Mouse (Mus musculus): ENCODE measurements at regions not wholly inside any gene's neighbourhood (a gene's known extent, or its start where the extent isn't known, plus 50 kb on each side); places are given as distances from the start of the nearest gene placed in this dataset.
"Not testable (repeated sequence)": the region's sequence is repeated elsewhere in the genome, so short reads cannot be mapped to it uniquely, and the experiment has no call there.

GRCm38 (mm10) chr3:130827934-130828333 is 97.7 kb upstream of the Rpl34 start:
- no peak for DNase-seq (ENCODE audit: low spot score)

GRCm38 (mm10) chr3:130827021-130827420 is 96.8 kb upstream of the Rpl34 start:
- no peak for DNase-seq (ENCODE audit: low spot score)

DNA sequence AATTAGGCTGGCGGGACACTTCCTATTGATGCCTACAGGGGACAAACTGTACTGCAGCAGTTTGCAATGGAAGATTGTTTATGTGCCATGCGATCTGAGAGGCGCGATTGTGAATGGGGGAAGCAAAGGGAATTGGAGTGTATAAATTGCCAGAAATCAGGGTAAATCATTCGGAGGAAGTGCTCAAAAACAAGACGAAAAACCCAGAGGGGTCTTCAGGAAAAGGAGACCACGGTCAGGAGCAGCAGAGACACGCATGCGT is 89.6 kb upstream of the Rpl34 start:
- DNase-seq (ENCODE audit: low spot score), result no peak

GRCm38 (mm10) chr3:130819031-130819836 is 89.0 kb upstream of the Rpl34 start:
- peak; percentile 6 for DNase-seq (ENCODE audit: low spot score)

DNA sequence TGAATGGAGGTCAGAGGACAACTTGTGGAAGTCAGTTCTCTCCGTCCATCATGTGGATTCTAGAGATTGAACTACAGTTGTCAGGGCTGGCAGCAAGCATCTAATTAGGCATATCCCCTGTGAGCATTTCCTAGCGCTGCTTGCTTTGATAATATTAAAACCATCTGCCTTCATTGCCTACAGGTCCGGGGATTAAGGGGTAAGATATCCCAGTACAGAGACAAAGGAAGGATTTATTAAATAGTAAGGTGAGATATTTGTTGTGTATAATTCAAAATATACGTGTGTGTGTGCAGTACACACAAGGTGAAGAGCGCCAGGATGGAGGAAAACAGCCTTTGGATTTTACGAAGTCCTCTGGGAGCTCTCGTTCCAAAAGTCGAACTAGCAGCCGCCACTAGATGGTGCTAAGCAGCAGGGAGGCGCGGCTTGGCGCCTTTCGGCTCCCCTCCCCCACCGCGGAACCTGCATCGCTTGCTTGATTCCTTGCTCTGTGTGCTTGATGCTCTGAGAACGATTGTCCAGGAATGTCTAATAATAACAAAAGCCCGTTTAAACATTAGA is 88.4 kb upstream of the Rpl34 start:
- peak; percentile 84 for DNase-seq (ENCODE audit: low spot score)

DNA sequence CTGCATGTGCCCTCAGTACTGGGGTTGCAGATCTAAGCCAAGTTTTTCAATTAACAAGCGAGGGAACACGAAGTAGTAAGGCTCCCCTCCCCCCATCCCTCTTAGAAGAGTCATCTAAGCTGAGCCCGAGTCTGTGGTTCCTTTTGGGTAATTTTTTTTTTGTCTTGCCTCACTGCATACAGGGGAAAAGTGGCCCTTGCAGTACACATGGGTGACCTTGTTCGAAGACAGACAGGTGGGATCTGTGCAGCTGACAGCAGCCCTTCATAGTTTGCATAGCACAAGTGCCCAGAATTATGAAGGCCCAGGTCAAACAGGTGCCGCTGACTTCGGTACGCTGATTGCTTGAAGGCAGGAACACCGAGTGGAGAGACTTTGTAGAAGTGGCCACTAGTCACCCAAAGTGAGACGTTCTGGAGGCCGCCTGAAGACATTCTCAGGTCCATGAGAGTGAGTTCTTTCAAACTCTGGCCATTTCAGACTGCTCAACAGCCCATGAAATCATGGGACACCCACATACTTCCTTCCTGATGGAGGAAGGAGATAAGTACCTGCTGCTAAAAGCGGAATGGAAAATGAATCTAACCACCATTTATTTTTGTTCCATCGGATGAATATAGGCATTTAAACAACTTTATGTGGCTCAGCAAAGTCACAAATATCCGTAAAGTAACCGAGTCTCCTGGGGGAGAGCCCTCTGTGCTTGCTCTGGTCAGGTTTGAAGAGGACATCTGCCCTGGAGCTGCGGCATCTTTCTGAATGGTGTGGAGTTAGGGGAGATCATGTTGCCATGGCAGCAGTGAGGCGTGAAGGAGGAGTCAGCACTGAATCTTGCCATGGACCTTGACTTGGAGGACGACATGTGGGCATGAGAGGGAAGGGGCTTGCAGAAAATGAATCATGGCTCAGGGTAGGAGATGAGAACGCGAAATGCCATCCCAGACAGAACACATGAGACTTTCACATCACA is 79.8 kb upstream of the Rpl34 start:
- DNase-seq (ENCODE audit: low spot score), result peak; percentile 41

DNA sequence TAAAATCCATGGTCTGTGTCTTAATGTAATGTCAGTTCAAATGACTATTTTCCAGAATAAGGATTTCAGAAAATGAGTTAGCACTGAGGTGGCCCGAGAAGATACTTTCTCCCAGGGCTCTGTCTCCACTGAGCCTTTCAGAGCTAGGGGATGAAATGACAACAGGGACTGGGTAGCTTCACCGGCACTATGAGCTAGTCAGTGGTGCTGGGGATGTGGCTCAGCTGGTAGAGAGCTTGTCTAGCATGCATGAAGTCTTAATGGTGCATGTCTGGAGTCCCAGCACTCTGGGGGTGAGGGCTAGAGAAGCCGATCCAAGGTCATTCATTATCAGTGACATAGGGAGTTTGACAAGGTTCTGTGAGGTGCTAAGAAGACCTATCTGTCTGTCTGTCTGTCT is 75.1 kb upstream of the Rpl34 start:
- DNase-seq (ENCODE audit: low spot score), result no peak

- no peak for DNase-seq (ENCODE audit: low spot score)
Measured at GRCm38 (mm10) chr3:130804327-130804662, 74.1 kb upstream of the Rpl34 start.

DNA sequence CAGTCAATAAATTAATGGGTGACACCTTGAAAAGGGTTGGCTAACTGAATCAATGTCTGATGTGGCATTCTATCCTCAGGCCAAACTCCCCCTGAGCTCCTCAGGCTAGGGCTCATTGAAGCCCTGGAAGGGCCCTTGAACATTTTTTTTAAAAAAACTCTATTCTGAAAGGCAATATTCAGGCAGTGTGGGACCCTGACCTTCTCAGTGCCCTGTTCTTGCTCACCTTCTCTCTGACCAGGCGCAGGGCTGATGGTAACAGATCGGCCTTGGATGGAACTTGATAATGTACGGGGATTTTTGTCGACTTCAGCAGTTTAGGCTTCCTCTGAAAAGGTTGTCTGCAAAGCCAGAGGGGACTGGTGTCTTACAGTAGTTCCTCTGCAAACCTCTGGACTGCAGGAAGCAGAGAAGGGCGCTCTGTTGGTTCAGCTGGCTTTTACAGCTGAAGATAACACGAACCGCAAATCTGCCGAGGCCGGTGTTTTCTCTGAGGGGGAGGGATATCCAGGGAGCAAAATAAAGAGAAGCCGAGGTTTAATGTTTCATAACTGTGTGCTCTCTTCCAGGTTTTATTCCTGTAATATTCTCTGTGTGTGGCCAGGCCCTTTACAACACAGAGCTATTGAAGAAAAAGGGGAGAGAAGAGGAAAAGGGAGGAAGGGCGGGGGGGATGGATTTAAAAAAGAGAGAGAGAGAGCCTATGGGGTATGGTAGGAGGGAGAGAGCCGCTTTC is 73.6 kb upstream of the Rpl34 start:
- peak; percentile 53 for DNase-seq (ENCODE audit: low spot score)

DNA sequence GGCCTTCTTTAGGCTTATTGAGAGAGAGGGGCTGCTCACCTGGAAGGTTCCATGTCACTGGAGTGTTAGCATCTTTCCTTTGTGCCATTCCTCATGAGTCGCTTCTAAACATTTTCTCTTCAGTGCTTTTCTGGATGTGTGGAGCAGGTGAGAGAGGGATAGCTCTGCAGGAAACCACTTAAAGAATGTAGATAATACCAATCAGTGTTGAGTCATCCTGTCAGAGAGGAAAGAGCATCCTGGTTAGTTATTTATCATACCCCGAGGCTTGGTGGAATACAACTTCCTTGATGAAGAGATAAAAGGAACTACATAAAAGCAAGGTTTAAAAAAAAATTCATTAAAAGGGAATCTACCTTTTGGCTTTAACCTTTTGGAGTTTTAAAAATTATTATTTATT is 69.8 kb upstream of the Rpl34 start:
- no peak for DNase-seq (ENCODE audit: low spot score)

- not testable (repeated sequence) for DNase-seq (ENCODE audit: low spot score)
Measured at GRCm38 (mm10) chr3:130797956-130798355, 67.8 kb upstream of the Rpl34 start.

- peak; percentile 44 for DNase-seq (ENCODE audit: low spot score)
Measured at GRCm38 (mm10) chr3:130796531-130796930, 66.3 kb upstream of the Rpl34 start.

DNA sequence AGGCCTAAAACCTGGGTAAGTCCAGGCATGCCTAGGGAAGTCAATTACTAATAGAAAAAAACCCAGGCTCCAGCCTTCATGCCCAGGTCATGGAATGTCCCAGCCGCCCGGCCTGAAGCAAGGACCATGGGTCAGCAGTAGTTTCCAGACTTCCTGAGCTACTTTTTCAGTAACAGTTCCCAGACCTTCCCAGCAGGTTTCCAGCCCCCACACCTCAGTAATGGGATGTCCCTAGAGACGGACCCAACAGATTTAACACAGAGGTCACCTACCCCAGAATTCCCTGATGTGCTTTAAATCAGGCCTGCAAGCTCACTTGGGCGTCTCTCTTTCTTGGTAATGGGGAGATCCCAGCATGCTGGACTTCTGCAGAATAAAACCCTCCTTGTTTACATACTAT is 65.2 kb upstream of the Rpl34 start:
- no peak for DNase-seq (ENCODE audit: low spot score)

DNA sequence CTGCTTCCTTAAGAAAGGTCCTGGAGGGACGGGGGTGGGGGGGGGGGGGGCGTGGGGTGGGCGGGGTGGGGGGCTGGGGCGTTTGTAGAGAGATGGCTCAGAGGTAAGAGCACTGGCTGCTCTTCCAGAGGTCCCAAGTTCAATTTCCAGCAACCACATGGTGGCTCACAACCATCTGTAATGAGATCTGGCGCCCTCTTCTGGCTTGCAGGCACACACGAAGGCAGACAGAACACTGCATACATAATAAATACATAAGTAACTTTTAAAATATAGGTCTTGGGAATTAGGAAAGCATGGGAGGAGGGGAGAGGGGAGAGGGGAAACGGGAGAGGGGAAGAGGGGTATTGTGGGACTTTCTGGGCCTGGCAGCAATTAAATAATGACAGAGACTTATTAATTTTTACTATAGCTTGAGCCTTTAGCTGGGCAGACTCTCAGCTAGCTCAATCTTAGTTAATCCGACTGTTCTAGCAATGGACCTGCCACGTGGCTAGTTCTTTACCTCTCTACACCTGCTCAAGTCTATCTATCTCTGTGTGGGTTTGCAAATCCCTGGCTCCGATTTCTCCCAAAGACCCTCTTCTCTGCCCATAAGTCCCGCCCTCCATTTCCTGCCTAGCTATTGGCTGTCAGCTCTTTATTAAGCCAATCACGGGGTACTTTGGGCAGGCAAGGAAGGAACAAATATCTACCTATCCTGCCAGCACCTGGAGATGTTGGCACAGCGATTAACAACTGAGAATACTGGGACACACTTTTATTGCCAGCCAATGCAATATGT is 64.1 kb upstream of the Rpl34 start:
- DNase-seq (ENCODE audit: low spot score), result peak; percentile 34

- no peak for DNase-seq (ENCODE audit: low spot score)
Measured at GRCm38 (mm10) chr3:130780706-130781240, 50.6 kb upstream of the Rpl34 start.

Measured in T-cell, adult 2 months (primary cell).